Mouse (Mus musculus): ENCODE data around the gene Gm10282.

DNA sequence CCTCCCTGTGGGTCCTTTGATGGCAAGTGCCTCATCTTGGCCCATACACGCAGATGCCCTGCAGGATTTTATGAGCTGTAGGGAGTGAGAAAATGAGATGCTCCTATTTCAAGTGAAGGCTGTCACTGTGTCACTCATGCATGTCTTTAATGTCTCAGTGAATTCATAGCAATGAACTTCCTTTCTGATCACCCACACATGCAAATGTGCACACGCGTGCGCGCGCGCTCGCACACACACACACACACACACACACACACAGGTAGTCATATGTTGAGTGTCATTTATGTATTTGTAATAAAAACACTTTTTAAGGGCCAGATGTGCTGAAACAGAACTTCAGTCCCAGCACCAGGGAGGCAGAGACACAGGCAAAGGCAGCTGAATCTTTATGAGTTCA lies 38.0 kb downstream of the Gm10282 start:
- TF ChIP-seq EP300 (IDR thresholded peaks at IDR 0.05; ENCODE audit: low read length) (no peak), MAFK (IDR thresholded peaks at IDR 0.05; ENCODE audit: insufficient replicate concordance, low read length) (no peak), JUND (conservative IDR thresholded peaks at IDR 0.05; ENCODE audit: low read depth, low read length) (no peak), RAD21 (IDR thresholded peaks at IDR 0.05; ENCODE audit: low read depth, low read length) (no peak), KAT2A (IDR thresholded peaks at IDR 0.05; ENCODE audit: insufficient replicate concordance, low read length) (no peak)
